Mouse (Mus musculus): Measurements from ENCODE around the gene Slc35g3. TPM values are rescaled to one million over a fixed set of nuclear protein-coding genes. Genes with fewer than 3 reads are reported as not detected.
A peak's percentile ranks its signal among the peaks of the same experiment; 100 is the strongest.

Gene Slc35g3
- polyA plus RNA-seq, 1 experiment from 2014 or later: not detected

DNA sequence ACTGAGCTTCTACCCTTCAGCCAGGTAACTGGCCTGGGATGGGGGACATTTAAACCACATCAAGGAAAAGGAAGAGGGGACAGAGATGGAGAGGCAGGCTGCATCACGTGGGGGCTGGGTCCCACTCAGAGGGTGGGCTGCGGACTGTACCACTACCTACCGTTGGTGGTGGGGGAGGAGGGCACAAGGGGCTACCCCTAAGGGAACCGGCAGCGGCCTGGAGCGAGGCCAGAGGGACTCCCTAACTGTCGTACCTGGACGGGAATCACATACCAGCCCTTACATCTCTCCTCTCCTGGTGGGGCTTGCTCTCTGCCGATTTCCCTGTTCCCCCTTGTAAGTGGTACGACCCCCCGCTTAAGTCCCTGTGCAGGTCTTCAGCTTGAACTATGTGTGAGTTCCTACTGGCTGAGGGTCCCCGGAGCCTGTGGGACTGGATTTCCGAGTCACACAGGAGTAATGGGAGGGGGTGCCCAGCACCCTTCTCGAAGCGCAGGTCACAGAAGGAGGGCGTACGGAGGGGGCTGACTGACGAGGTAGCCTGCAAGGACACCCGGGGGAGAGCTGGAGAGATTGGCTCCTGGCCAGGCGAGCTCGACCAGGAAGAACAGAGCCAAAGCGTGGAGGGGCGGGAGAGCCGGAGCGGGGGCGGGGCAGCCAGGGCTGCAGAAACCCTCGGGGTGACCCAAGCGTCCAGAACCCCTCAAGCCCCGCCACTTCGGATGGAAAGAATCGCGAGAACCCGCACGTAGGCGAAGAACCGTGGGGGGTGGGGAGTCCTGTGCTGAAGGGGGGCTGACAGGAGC is 38.8 kb upstream of the Slc35g3 start:
- peak overlapping the region; percentile 45 for H3K4me3 ChIP-seq (replicated peaks)
- WGBS (ENCODE audit: insufficient replicate concordance): 2% methylated on average over 36 of the region's 36 CpGs
- peaks cover 65% of the 10 kb centered on the region for H3K4me1 ChIP-seq (replicated peaks)
- no peak for DNase-seq
- peak overlapping the region; percentile 77 for H3K4me2 ChIP-seq
- no peak overlapping the region for H3K27ac ChIP-seq
- no peak for ATAC-seq (ENCODE audit: low read depth)
- H3K9me3 ChIP-seq (replicated peaks): no peaks in the 10 kb centered on the region
- peak overlapping the region; percentile 31 for H3K9ac ChIP-seq
- H3K27me3 ChIP-seq: peaks cover 100% of the 10 kb centered on the region
- H3K36me3 ChIP-seq: no peaks in the 10 kb centered on the region

DNA sequence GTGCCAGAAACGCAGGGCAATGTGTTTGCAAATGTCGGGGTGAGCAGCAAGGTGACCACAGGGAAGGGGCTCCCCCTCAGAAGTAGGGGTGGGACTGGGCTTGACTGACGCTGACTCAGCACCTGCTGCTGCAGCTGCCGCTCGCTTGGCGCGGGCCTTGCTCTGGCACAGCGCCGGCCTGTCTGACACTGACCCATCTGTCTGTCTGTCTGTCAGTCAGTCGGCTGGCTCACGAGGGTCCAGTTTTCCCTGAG is 38.3 kb upstream of the Slc35g3 start:
- H3K27ac ChIP-seq: no peak overlapping the region
- WGBS (ENCODE audit: insufficient replicate concordance): 7% methylated on average over 11 of the region's 11 CpGs
- peaks cover 62% of the 10 kb centered on the region for H3K4me1 ChIP-seq (replicated peaks)
- DNase-seq (no peak), ATAC-seq (ENCODE audit: low read depth) (no peak)
- H3K4me2 ChIP-seq: peak overlapping the region; percentile 77
- H3K4me3 ChIP-seq (replicated peaks): peak overlapping the region; percentile 45
- no peaks in the 10 kb centered on the region for H3K9me3 ChIP-seq (replicated peaks)
- no peaks in the 10 kb centered on the region for H3K36me3 ChIP-seq
- H3K9ac ChIP-seq: no peak overlapping the region
- H3K27me3 ChIP-seq: peaks cover 94% of the 10 kb centered on the region

DNA sequence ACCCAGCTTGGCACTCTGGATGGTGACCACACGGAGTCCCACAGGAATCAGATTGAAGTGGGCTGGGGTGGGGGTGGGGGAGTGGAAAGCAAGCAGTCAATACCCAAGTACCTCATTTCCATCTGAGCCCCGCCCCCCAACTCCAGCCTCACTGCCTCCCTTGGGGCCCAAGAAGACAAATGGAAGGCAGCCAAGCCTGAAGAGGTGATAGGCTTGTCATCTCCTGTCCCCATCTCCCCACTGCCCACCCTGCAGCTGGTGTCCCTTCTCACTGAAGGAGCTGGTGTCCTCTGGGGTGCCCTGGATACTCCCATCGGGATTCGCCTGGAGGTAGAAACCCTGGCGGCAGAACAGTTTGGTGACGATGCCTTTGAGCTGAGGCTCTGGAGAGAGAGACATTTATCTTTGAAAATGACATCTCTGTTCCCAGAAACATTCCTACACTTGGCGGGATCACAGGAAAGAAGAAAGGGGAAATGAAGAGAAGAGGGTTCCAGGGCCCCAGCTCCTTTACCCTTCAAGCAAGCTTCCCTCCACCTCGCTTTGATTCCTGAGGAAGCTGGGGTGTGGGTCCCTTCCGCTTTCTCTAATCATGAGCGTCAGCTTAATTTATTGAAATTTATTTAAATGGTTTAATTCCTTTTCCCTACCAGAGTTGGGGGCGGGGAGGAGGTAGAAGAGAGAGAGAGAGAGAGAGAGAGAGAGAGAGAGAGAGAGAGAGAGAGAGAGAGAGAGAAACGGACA is 37.8 kb upstream of the Slc35g3 start:
- Histone ChIP-seq H3K4me3 (replicated peaks) (no peak overlapping the region), H3K9me3 (replicated peaks) (no peaks in the 10 kb centered on the region), H3K27me3 (peaks cover 89% of the 10 kb centered on the region), H3K36me3 (no peaks in the 10 kb centered on the region), H3K27ac (no peak overlapping the region), H3K4me2 (peak overlapping the region; percentile 6; the same call in 1 of the 2 replicates), H3K9ac (no peak overlapping the region), H3K4me1 (replicated peaks) (peaks cover 61% of the 10 kb centered on the region)
- no peak for DNase-seq
- no peak for ATAC-seq (ENCODE audit: low read depth)
- WGBS (ENCODE audit: insufficient replicate concordance): 37% methylated on average over 11 of the region's 12 CpGs

DNA sequence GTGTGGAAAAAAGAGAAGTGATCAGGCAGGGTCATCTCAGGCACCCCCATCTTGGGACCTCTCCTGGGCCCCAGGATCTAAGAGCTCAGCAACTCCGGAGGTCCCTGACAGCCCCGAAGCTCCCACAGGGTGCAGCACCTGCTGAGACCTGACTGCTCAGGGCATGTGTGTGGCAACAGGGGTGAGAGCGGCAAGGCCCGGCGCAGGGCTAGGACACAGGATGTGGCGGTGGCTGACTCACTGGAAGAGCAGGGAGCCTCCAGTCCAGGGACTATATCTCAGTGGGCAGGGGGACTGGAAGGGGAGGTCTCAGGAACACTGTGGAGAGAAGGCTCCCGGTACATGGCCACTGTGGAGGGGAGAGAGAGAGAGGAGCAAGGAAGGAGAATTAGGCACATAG is 36.2 kb upstream of the Slc35g3 start:
- Histone ChIP-seq H3K27me3 (peaks cover 86% of the 10 kb centered on the region), H3K36me3 (no peaks in the 10 kb centered on the region), H3K9me3 (replicated peaks) (no peaks in the 10 kb centered on the region), H3K4me3 (replicated peaks) (no peak overlapping the region), H3K9ac (no peak overlapping the region), H3K4me1 (replicated peaks) (peaks cover 45% of the 10 kb centered on the region), H3K4me2 (no peak overlapping the region), H3K27ac (no peak overlapping the region)
- ATAC-seq (ENCODE audit: low read depth) (no peak), DNase-seq (no peak)
- 60% methylated on average over 7 of the region's 7 CpGs for WGBS (ENCODE audit: insufficient replicate concordance)

DNA sequence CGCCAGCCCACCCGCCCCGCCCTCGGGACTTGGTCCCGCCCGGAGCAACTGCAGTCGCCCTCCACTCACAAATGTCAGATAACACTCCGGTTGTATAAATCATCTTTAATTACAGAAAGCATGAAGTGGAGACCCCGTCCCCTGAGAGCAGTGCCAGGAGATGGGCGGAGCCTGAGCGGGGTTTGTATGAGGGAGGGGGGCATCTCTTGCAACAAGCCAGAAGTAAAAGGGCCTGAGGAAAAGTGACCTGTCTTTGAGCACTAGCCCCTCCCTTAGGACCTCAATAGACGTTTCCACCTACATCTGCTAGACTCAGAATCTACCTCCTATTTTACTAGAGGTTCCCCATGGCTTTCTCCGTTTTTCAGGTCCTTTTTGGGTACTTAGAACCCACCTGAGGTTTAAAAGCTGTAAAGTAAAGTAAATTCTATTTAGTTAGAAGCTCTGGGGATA is 34.2 kb upstream of the Slc35g3 start:
- Histone ChIP-seq H3K4me3 (replicated peaks) (peak overlapping the region; percentile 59), H3K4me1 (replicated peaks) (peaks cover 26% of the 10 kb centered on the region), H3K9ac (peak overlapping the region; percentile 63), H3K9me3 (replicated peaks) (no peaks in the 10 kb centered on the region), H3K27ac (no peak overlapping the region), H3K27me3 (peaks cover 82% of the 10 kb centered on the region), H3K36me3 (no peaks in the 10 kb centered on the region), H3K4me2 (peak overlapping the region; percentile 94)
- ATAC-seq (ENCODE audit: low read depth): no peak
- 4% methylated on average over 13 of the region's 13 CpGs for WGBS (ENCODE audit: insufficient replicate concordance)
- no peak for DNase-seq

DNA sequence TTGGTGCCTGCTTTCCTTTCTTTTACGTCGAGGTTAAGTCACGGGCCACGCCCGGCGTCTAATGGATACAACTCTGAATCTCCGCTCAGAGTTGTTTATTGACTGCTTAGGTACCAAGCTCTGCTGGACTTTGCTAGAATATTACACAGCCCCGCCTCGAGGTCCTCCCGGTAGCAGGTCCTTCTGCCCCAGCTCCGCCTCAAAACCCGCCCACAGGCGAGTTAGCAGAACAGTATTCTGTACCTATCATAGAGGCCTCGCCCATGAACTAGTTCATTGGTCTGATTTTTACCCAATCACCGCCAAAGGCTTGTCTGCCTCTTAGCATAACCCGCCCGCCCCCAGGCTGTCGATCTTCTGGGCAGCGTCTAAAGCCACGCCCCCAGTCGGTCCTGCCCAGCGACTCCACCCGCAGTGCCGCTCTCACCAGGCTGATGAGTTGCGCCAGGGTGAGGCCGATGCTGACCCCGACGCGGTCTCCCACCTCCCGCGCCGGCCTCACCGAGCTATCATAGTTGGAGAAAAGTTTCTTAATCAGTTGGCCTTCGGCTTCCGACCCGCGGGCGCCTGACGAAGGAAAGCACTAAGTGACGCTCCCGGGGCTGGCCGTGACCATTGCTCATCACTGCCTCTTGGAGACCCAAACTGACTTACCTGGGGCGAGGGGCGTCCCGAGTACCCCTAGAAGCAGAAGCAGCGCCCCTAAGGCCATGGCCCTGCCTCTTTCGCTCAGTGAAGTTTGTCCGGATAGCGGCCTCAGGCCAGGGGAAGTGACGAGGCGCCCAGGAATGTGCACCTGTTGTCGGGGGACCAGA is 33.6 kb upstream of the Slc35g3 start, which contains the start of gene Chrnb1:
Chrnb1 (minus strand) TSS at position 776 of the 815 bp plus-strand sequence.
- peak; percentile 96 for DNase-seq
- Histone ChIP-seq H3K4me3 (replicated peaks) (peak within 1 kb of the TSS; percentile 59), H3K27me3 (peaks cover 75% of the 10 kb centered on the region), H3K4me1 (replicated peaks) (peaks cover 19% of the 10 kb centered on the region), H3K36me3 (no peaks in the 10 kb centered on the region), H3K27ac (peak within 1 kb of the TSS; percentile 54; the same call in 1 of the 2 replicates), H3K9ac (peak within 1 kb of the TSS; percentile 63), H3K4me2 (peak within 1 kb of the TSS; percentile 94), H3K9me3 (replicated peaks) (no peaks in the 10 kb centered on the region)
- ATAC-seq (ENCODE audit: low read depth): peak; percentile 99
- WGBS (ENCODE audit: insufficient replicate concordance): 1% methylated on average over 52 of the region's 52 CpGs

GRCm38 (mm10) chr11:69793429-69793828 is 31.7 kb upstream of the Slc35g3 start:
- peaks cover 18% of the 10 kb centered on the region for H3K4me1 ChIP-seq (replicated peaks)
- 40% methylated on average over 5 of the region's 5 CpGs for whole genome bisulfite sequencing (ENCODE audit: insufficient replicate concordance)
- no peak for ATAC-seq (ENCODE audit: low read depth)

DNA sequence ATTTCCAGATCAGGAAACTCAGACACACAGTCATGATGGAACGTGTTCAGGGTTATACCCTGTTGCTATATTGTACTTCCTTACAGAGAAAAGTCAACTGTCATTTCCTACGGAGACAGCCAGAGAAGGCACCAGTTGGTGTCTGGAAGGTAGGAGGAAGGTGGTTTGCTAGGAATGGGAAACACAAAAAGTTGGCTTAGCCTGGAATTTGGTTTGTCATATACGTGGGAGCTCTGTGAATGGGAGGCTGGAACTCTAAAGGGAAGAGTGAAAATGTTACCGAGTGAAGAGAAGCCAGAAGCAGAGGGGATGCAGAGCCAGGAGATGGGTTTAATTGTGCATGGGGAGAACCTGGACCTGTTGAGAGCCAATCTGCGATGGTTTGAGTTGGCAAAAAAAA is 29.7 kb upstream of the Slc35g3 start:
- 50% methylated on average over 5 of the region's 5 CpGs for WGBS (ENCODE audit: insufficient replicate concordance)
- H3K36me3 ChIP-seq: no peaks in the 10 kb centered on the region
- ATAC-seq (ENCODE audit: low read depth) (no peak), DNase-seq (no peak)
- H3K27ac ChIP-seq: no peak overlapping the region
- H3K9me3 ChIP-seq (replicated peaks): no peaks in the 10 kb centered on the region
- no peak overlapping the region for H3K9ac ChIP-seq
- H3K27me3 ChIP-seq: peaks cover 36% of the 10 kb centered on the region
- H3K4me1 ChIP-seq (replicated peaks): peaks cover 18% of the 10 kb centered on the region
- H3K4me3 ChIP-seq (replicated peaks): no peak overlapping the region
- no peak overlapping the region for H3K4me2 ChIP-seq

More at GRCm38 (mm10) chr11:69793429-69793828, 31.7 kb upstream of the Slc35g3 start:
- no peak for DNase-seq
- no peaks in the 10 kb centered on the region for H3K36me3 ChIP-seq
- no peak overlapping the region for H3K4me2 ChIP-seq
- H3K27ac ChIP-seq: no peak overlapping the region
- peaks cover 56% of the 10 kb centered on the region for H3K27me3 ChIP-seq
- H3K9me3 ChIP-seq (replicated peaks): no peaks in the 10 kb centered on the region
- H3K9ac ChIP-seq: no peak overlapping the region
- no peak overlapping the region for H3K4me3 ChIP-seq (replicated peaks)

DNA sequence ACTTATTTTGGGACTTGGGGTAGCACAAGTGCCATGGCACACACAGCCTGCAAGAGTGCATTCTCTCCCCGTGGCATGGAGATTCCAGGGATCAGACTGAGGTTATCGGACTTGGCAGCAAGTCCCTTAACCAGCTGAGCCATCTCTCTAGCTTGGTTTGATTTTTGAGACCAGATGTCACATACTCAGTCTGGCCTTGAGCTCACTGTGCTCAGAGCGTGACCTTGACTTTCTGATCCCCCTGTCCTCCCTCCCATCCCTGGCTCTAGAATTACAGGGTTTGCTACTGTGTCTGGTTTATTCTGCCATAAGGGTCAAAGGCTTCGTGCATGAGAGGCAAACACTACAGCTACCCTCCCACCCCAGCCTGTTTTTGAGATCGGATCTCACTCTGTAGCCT is 27.7 kb upstream of the Slc35g3 start:
- ATAC-seq (ENCODE audit: low read depth): no peak
- no peak overlapping the region for H3K27ac ChIP-seq

GRCm38 (mm10) chr11:69787306-69787705 is 25.5 kb upstream of the Slc35g3 start:
- WGBS (ENCODE audit: insufficient replicate concordance): 71% methylated on average over 5 of the region's 5 CpGs

More for the DNA sequence above, 27.7 kb upstream of the Slc35g3 start:
- peaks cover 17% of the 10 kb centered on the region for H3K4me1 ChIP-seq (replicated peaks)
- no peak overlapping the region for H3K4me2 ChIP-seq
- no peaks in the 10 kb centered on the region for H3K36me3 ChIP-seq
- no peak for DNase-seq
- no peaks in the 10 kb centered on the region for H3K9me3 ChIP-seq (replicated peaks)
- H3K27me3 ChIP-seq: peaks cover 28% of the 10 kb centered on the region
- WGBS (ENCODE audit: insufficient replicate concordance): 52% methylated on average over 5 of the region's 5 CpGs
- no peak overlapping the region for H3K4me3 ChIP-seq (replicated peaks)
- H3K9ac ChIP-seq: no peak overlapping the region; the same call in 1 of the 2 replicates

DNA sequence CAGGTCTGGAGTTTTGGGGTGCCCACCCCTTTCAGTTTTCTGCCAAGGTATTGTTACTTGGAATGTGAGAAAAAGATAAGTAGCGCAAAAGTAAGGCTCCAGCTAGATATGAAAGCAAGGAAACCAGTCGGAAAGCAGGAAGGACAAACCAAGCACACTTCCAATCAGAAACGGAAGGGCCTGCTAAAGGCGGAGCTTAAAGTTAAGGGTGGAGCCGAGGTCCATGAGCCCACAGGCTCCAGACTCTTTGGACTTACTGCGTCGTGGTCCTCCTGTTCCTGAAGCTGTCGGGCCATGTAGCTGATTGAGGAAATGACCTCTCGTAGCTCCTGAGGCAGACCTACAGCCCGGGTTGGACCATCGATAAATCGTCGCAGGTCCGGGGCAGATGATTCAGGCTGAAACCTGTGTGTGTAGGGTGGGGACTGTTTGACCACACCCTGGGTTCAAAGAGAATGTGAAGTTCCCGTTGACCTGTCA is 23.1 kb upstream of the Slc35g3 start:
- Histone ChIP-seq H3K4me2 (peak overlapping the region; percentile 71), H3K9ac (peak overlapping the region; percentile 59), H3K4me1 (replicated peaks) (peaks cover 22% of the 10 kb centered on the region), H3K9me3 (replicated peaks) (no peaks in the 10 kb centered on the region), H3K27ac (peak overlapping the region; percentile 48), H3K4me3 (replicated peaks) (peak overlapping the region; percentile 52), H3K36me3 (no peaks in the 10 kb centered on the region), H3K27me3 (peaks cover 24% of the 10 kb centered on the region)
- WGBS (ENCODE audit: insufficient replicate concordance): 9% methylated on average over 15 of the region's 15 CpGs
- DNase-seq (peak; percentile 64), ATAC-seq (ENCODE audit: low read depth) (peak; percentile 85)

More at GRCm38 (mm10) chr11:69787306-69787705, 25.5 kb upstream of the Slc35g3 start:
- H3K36me3 ChIP-seq: no peaks in the 10 kb centered on the region
- H3K9me3 ChIP-seq (replicated peaks): no peaks in the 10 kb centered on the region
- no peak overlapping the region for H3K4me2 ChIP-seq
- no peak overlapping the region for H3K9ac ChIP-seq
- DNase-seq (no peak), ATAC-seq (ENCODE audit: low read depth) (no peak)
- H3K27ac ChIP-seq: no peak overlapping the region
- peaks cover 22% of the 10 kb centered on the region for H3K4me1 ChIP-seq (replicated peaks)
- peaks cover 13% of the 10 kb centered on the region for H3K27me3 ChIP-seq
- no peak overlapping the region for H3K4me3 ChIP-seq (replicated peaks)
